Mouse (Mus musculus): ENCODE measurements around the gene Zc2hc1b.

The Zc2hc1b gene

GRCm38 (mm10) chr10:13172798-13173221, 5.0 kb downstream of the Zc2hc1b start:
- no peak for DNase-seq (ENCODE audit: low spot score in 2 of 2)

- no peak for DNase-seq (ENCODE audit: low spot score in 2 of 2)
These were observed 6.4 kb downstream of the Zc2hc1b start for GRCm38 (mm10) chr10:13171461-13171860.

GRCm38 (mm10) chr10:13170739-13171448, 6.9 kb downstream of the Zc2hc1b start:
- DNase-seq (ENCODE audit: low spot score in 2 of 2) = no peak

- no peak for DNase-seq (ENCODE audit: low spot score in 2 of 2)
These were observed 9.4 kb downstream of the Zc2hc1b start for GRCm38 (mm10) chr10:13168461-13168860.

GRCm38 (mm10) chr10:13162031-13162430, 15.8 kb downstream of the Zc2hc1b start:
- DNase-seq (ENCODE audit: low spot score in 2 of 2) = no peak

- no peak for DNase-seq (ENCODE audit: low spot score in 2 of 2)
These were observed 16.9 kb downstream of the Zc2hc1b start for GRCm38 (mm10) chr10:13160913-13161312.

GRCm38 (mm10) chr10:13155377-13155776, 22.4 kb downstream of the Zc2hc1b start:
- DNase-seq (ENCODE audit: low spot score in 2 of 2) = no peak

- no peak for DNase-seq (ENCODE audit: low spot score in 2 of 2)
These were observed 24.9 kb downstream of the Zc2hc1b start for GRCm38 (mm10) chr10:13152811-13153364.

- DNase-seq (ENCODE audit: low spot score in 2 of 2) = no peak
These were observed 26.5 kb downstream of the Zc2hc1b start for GRCm38 (mm10) chr10:13151353-13151752.

GRCm38 (mm10) chr10:13150435-13150834, 27.4 kb downstream of the Zc2hc1b start:
- no peak for DNase-seq (ENCODE audit: low spot score in 2 of 2)

GRCm38 (mm10) chr10:13140434-13140833, 37.4 kb downstream of the Zc2hc1b start:
- no peak for DNase-seq (ENCODE audit: low spot score in 2 of 2)

- no peak for DNase-seq (ENCODE audit: low spot score in 2 of 2)
These were observed 39.9 kb downstream of the Zc2hc1b start for GRCm38 (mm10) chr10:13137906-13138305.

GRCm38 (mm10) chr10:13135751-13136150, 42.1 kb downstream of the Zc2hc1b start:
- DNase-seq (ENCODE audit: low spot score in 2 of 2) = no peak

GRCm38 (mm10) chr10:13135276-13135675, 42.5 kb downstream of the Zc2hc1b start:
- DNase-seq (ENCODE audit: low spot score in 2 of 2) = no peak

GRCm38 (mm10) chr10:13133850-13134249, 44.0 kb downstream of the Zc2hc1b start:
- DNase-seq (ENCODE audit: low spot score in 2 of 2) = no peak

GRCm38 (mm10) chr10:13127946-13128345, 49.9 kb downstream of the Zc2hc1b start:
- DNase-seq (ENCODE audit: low spot score in 2 of 2) = no peak

- peak in 1 of 2 experiments; percentile 18 for DNase-seq (ENCODE audit: low spot score in 2 of 2)
These were observed 50.5 kb downstream of the Zc2hc1b start for GRCm38 (mm10) chr10:13127335-13127734.

- no peak for DNase-seq (ENCODE audit: low spot score in 2 of 2)
These were observed 52.0 kb downstream of the Zc2hc1b start for GRCm38 (mm10) chr10:13125811-13126210.

- no peak for DNase-seq (ENCODE audit: low spot score in 2 of 2)
These were observed 58.5 kb downstream of the Zc2hc1b start for GRCm38 (mm10) chr10:13119300-13119699.

GRCm38 (mm10) chr10:13118770-13119102, 59.1 kb downstream of the Zc2hc1b start:
- DNase-seq (ENCODE audit: low spot score in 2 of 2) = no peak

- DNase-seq (ENCODE audit: low spot score in 2 of 2) = no peak
These were observed 59.6 kb downstream of the Zc2hc1b start for GRCm38 (mm10) chr10:13118024-13118769.

- no peak for DNase-seq (ENCODE audit: low spot score in 2 of 2)
These were observed 60.8 kb downstream of the Zc2hc1b start for GRCm38 (mm10) chr10:13116706-13117665.
